Mouse (Mus musculus): ENCODE data around the gene Pi4k2a.
A peak's percentile ranks its signal among the peaks of the same experiment; 100 is the strongest.

Pi4k2a gene

GRCm38 (mm10) chr19:42089748-42090595 is at the start of gene Pi4k2a:
Gene Pi4k2a (plus strand): TSS chr19:42090470.
- DNase-seq (ENCODE audit: low spot score), result peak; percentile 100

DNA sequence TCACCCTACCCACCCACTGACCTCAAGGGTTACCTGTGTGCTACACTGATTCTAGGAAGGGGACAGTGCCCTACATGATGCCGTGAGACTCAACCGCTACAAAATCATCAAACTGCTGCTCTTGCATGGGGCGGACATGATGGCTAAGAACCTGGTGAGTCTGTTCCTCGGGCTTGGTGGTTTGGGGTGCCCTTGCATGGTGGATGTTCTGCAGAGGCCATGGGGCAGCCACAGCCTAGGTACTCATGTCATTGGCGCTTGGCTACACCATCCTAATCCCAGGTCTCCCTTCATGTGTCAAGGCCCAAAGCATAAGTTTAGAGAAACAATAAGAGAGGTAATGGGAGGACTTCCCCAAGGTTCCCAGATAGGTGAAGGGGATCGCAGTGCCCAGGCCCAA is 46.3 kb upstream of the Pi4k2a start:
- no peak for DNase-seq (ENCODE audit: low spot score)

GRCm38 (mm10) chr19:42045269-42046102 is 44.8 kb upstream of the Pi4k2a start, which contains the start of gene Hoga1:
Gene Hoga1 (plus strand): TSS chr19:42045610.
- DNase-seq (ENCODE audit: low spot score), result peak; percentile 93

GRCm38 (mm10) chr19:42050251-42050650 is 40.0 kb upstream of the Pi4k2a start:
- DNase-seq (ENCODE audit: low spot score), result no peak

- no peak for DNase-seq (ENCODE audit: low spot score)
Measured at GRCm38 (mm10) chr19:42051351-42051750, 38.9 kb upstream of the Pi4k2a start.

GRCm38 (mm10) chr19:42051948-42052347 is 38.3 kb upstream of the Pi4k2a start, which contains the start of gene 4933411K16Rik:
Gene 4933411K16Rik (plus strand): TSS chr19:42052248.
- no peak for DNase-seq (ENCODE audit: low spot score)

DNA sequence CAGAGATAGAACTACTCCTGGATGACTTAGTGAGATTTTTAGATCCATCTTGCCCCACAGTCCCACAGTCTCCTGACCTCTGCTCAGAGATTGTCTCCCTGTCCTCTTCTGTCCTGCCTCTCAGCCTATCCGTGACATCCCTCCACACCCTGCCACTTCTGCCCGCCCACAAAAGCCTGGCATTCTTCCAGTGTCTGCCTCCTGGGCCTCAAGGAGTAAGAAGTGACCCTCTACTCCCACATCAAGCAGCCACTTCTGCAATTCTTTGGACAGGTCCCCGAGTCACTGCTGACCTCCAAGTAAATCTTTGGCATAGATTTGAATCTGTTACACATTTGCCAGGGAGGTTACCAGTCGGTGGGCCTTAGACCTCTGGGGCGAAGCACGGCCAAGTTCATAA is 36.0 kb upstream of the Pi4k2a start:
- no peak for DNase-seq (ENCODE audit: low spot score)

- no peak for DNase-seq (ENCODE audit: low spot score)
Measured at GRCm38 (mm10) chr19:42055881-42056280, 34.4 kb upstream of the Pi4k2a start.

DNA sequence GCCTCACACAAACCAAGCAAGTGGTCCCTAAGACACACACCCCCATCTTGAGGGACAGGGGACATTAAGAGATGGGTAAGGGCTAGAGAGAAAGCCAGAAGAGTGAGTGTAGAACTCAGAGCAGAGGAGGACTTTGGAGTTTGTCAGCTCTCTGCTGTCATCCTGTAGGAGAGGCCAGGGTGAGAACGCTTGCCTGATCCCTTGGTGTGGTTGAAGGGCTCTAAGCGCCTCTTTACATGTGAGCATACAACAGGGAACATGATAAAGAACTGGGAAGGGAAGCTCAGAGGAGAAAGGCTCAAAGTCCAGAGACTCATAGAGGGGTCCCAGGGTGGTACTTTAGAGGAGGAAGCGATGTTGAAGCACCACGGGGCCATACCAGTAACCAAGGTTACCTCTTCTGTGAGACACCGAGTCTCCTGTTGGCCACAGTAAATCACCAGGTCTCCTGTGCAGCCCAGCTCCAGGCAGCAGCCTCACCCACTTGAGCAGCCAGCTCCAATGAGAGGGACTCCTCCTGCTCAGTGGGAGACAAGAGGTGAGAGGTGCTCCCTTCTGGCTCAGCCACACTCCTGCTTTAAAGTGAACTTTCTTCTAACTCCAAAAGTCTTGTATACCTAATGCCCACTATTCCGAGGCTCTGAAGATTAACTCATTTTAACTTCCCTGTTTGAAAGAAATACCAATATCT is 33.4 kb upstream of the Pi4k2a start:
- DNase-seq (ENCODE audit: low spot score), result no peak

GRCm38 (mm10) chr19:42058426-42058825 is 31.8 kb upstream of the Pi4k2a start:
- DNase-seq (ENCODE audit: low spot score), result no peak

- no peak for DNase-seq (ENCODE audit: low spot score)
Measured at GRCm38 (mm10) chr19:42061443-42061842, 28.8 kb upstream of the Pi4k2a start.

DNA sequence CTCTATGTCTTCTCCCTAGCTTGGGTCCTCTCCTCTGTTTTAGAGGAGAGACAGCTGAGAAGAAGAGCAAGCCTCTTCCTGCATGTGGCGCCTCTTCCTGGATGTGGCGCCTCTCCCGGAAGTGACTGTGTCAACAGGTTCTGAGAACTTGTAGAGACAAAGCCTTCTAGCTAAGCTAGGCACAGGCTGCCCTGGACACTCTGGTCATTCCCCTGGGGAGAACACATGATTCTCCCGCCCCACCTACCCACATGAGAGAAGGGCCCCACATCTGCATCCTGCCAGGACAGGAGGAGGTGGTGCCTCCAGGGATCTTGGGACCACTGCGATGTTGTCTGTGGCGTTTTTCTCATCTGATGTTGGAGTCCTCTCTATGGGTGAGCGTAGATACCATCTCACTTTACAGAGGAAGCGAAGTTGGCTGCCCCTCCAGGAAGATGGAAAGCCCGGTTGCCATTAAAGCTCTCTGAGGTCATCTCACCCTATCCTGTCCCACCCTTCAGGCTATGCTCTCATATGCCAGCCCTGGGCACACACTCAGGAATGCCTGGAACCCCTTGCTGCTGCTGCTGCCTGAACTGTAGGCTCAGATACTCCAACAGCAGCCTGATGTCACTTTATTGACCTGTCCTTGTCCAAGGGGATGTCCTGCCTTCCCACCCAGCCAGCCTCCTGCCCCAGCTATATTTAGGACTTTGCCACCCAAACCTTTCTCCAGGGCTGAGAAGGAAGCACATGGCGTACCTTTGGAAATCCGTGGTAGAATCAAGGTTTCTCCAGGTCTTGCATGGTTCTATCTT is 21.6 kb upstream of the Pi4k2a start:
- no peak for DNase-seq (ENCODE audit: low spot score)

GRCm38 (mm10) chr19:42069241-42069525 is 21.1 kb upstream of the Pi4k2a start:
- DNase-seq (ENCODE audit: low spot score), result no peak

DNA sequence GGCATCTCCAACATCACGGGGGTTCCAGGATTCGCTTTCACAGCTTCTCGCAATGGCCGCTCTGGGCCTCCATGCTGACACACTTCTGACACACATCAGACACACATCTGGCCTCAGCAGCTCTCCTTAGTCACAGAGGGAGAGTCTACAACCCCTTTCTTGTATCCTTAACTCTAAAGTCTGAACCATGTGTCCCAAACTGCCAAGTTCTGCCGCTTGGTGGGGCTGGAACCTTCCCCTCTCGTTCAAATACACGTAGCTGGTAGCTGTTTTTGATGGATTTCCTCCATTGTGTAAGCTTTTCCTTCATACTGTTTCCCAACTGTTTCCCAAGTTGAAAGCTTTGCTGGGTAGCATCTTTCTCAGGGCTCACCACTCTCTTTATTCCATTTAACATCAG is 19.0 kb upstream of the Pi4k2a start:
- no peak for DNase-seq (ENCODE audit: low spot score)

GRCm38 (mm10) chr19:42071886-42072608 is 18.2 kb upstream of the Pi4k2a start:
- no peak for DNase-seq (ENCODE audit: low spot score)

DNA sequence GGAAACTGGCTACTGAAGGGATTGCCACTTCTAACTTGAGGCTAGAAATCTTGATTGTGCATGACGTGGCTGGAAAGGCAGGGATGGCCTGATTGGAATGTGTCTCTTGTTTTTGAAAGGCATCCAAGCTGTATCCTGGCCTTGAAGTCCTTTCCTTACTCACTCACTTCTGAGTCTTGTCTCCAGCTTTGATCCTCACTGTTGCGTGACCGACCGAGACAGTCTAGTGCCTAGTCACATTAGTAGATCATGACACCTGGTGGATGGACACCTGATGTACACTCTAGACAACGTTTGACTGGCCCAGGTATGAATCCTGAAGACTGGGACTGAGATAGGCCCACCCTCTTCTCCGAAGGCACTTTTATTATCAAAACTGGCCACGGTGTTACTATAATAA is 17.5 kb upstream of the Pi4k2a start:
- DNase-seq (ENCODE audit: low spot score), result no peak

- DNase-seq (ENCODE audit: low spot score), result no peak
Measured at GRCm38 (mm10) chr19:42075051-42075450, 15.2 kb upstream of the Pi4k2a start.

DNA sequence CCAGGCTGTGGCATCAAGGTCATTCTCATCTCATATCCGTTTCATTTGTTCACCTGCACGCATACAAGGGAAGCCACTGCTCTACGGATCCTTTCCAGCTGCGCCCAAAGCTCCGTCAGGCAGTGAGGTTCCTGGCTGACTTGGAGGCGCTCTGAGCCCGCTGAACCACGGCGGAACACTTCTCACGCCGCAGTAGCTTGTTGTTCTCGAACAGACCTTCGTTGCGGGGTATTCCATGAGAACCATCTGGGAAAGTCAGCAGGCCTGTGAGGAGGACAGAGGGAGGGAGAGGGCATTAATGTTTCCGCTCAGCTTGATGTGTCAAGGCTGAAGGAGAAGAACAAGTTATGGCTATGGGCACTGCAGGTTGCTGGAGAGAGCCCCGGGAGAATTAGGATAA is 14.3 kb upstream of the Pi4k2a start:
- no peak for DNase-seq (ENCODE audit: low spot score)

DNA sequence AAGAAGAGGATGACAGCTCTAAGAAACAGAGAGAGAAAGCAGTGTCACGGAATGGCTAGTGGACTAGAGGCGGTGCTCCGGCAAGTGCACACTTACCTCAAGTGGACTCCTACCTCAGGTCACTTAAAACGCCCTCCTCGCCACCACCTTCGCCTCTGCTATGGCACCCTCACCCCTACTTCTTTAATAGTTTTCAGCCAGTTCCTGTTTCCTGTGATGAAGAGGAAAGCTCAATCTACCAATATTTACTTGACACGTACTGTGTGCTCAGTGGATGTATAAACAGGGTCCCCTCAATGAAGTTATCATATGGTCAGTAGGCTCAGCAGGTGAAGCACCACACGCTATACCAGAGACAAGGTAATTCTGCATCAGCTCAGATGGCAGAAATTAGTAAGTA is 11.7 kb upstream of the Pi4k2a start:
- no peak for DNase-seq (ENCODE audit: low spot score)

DNA sequence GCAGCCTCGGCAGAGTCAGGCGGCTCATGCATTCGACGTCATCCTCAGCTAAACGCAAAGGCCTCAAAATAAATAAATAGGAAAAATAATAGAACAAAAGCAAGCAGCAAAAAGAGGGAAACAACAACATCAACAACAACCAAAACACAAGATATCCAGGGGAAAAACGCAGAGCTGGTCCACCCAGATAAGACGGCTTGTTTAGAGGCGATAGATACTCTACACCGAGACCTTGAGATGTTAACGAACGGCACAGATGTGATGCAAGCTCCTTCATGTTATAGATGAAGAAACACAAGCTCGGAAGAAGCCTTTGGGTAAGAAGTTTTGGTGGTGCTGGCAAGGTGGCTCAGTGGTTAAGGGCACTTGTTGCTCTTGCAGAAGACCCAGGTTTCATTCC is 11.3 kb upstream of the Pi4k2a start:
- no peak for DNase-seq (ENCODE audit: low spot score)

DNA sequence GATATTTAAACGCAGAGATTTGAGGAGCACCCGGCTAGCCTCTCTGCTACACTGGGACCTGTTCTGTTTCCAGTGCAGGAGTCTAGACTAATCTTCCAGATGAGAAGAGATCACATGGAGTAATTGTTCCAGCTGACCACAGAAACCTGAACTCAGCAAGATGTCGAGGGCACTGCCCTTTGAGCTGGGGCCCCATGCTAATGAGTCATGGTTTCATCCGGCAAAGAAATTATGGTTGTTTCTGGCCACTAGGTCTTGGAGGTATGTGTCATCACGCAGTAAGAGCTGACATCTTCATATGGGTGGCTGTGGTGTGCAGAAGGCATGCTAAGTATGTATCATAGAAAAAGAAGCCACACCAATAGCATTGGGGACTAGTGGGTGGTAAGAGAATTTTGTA is 10.3 kb upstream of the Pi4k2a start:
- no peak for DNase-seq (ENCODE audit: low spot score)
